Mouse (Mus musculus) mesoderm, embryonic 11.5 days (tissue): ENCODE measurements around the gene Mapk1ip1.

ENCODE experiments used
- DNase-seq: peaks from one replicate; pipeline ENCODE4 v3.0.0-alpha.2; 2012; ENCODE audit warnings: low read depth, low spot score

Gene Mapk1ip1

GRCm38 (mm10) chr7:138845544-138846391, at the start of gene Mapk1ip1, which contains the start of gene Ppp2r2d:
Gene Mapk1ip1 (minus strand): TSS chr7:138846273.
Gene Ppp2r2d (plus strand): TSS chr7:138846079.
- peak; percentile 98 for DNase-seq

GRCm38 (mm10) chr7:138885365-138886289, 39.6 kb upstream of the Mapk1ip1 start:
- no peak for DNase-seq

GRCm38 (mm10) chr7:138883724-138884123, 37.7 kb upstream of the Mapk1ip1 start:
- DNase-seq: no peak

GRCm38 (mm10) chr7:138875031-138875430, 29.0 kb upstream of the Mapk1ip1 start:
- DNase-seq: no peak

DNA sequence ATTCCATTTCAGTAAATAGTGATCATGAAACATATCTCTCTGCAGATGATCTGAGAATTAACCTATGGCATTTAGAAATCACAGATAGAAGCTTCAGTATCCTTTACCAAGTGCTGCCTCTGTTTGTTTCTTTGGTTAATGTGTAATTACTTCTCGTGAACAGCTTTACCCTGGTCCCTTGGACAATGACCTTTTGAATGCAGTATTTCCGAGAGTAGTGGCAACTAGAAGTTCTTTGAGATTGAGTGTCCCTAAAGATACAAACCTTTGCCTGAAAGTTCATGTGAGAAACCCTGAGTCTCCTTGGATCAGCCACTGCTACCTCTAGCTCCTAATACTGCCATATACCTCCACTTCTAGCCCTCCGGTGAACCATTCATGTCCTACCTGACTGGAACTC, 26.9 kb upstream of the Mapk1ip1 start:
- no peak for DNase-seq

DNA sequence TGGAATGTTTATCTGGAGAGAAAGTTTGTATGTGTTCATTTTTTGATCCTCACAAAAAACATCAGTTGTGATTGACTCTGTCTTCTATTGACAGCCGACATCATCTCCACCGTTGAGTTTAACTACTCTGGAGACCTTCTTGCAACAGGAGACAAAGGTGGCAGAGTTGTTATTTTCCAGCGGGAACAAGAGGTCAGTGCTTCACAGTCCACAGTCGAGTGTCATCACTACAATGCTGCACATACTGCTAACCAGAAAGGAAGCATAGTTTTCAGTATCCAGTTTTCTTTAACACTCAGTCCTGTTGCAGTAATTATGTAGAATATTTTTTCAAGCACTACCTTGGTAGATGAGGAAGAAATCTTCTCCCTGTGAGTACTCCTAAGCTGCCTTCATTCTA, 22.2 kb upstream of the Mapk1ip1 start:
- no peak for DNase-seq

- DNase-seq: peak; percentile 9
Measured at GRCm38 (mm10) chr7:138867286-138867685, 21.2 kb upstream of the Mapk1ip1 start.

- DNase-seq: no peak
Measured at GRCm38 (mm10) chr7:138864776-138865175, 18.7 kb upstream of the Mapk1ip1 start.

DNA sequence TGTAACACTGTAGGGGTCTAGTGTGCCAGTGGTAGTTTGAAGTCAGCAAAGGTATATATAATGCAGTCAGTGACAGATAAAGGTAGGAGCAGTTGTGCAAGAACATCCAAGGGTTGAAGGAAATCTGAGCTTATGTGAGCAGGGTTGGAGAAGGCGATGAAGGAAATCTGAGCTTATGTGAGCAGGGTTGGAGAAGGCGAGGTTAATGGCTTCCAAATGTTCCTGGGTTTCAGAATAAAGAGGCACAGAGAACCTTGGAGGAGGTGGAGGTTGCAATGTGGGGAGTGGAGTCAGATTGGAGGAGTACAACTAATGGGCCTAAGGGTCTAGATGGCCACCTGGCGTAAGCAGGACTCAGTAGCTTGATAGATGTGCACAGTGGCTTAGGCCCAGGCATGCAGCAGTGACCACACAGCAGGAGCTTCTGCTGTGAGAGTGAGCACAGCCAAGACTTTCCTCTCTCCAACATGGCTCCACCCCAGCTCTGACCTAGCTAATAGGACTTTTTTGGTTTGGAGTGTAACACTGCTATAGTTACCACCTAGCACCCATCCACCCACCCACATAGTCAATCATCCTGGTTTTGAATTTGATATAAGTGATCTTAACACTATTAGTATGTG, 18.0 kb upstream of the Mapk1ip1 start:
- peak; percentile 28 for DNase-seq

- no peak for DNase-seq
Measured at GRCm38 (mm10) chr7:138856670-138857069, 10.6 kb upstream of the Mapk1ip1 start.

- no peak for DNase-seq
Measured at GRCm38 (mm10) chr7:138854201-138854600, 8.1 kb upstream of the Mapk1ip1 start.

DNA sequence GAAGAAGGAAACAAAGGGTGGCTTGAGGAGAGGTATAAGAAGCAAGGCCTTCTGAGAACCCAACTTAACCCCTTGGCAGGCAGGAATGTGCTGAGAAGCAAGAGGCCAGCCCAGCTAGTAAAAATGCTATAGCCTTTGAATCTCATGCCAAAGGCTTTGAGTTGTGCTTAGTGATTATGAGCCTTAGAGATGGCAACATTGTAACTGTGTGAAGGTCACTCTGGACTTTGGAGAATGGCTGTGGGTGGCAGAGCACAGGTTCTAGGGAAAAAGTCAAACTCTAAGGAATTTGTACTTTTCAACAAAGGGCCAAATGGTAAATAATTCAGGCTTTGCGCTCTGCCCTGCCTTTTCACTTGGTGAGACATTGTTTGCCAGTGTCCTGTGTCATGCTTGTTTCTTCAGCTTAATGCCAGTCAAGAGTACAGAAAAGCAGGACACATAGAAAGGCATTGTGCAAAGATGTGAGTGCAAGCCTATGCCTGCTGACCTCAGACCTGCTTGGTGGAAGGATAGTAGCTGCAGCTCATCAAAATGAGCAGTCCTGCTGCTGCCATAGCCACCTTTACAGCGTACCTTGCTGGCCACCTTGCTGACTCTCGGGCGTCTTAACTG, 7.5 kb upstream of the Mapk1ip1 start:
- DNase-seq: no peak

- DNase-seq: no peak
Measured at GRCm38 (mm10) chr7:138850083-138850482, 4.0 kb upstream of the Mapk1ip1 start.

- DNase-seq: no peak
Measured at GRCm38 (mm10) chr7:138848028-138848920, 2.2 kb upstream of the Mapk1ip1 start.

DNA sequence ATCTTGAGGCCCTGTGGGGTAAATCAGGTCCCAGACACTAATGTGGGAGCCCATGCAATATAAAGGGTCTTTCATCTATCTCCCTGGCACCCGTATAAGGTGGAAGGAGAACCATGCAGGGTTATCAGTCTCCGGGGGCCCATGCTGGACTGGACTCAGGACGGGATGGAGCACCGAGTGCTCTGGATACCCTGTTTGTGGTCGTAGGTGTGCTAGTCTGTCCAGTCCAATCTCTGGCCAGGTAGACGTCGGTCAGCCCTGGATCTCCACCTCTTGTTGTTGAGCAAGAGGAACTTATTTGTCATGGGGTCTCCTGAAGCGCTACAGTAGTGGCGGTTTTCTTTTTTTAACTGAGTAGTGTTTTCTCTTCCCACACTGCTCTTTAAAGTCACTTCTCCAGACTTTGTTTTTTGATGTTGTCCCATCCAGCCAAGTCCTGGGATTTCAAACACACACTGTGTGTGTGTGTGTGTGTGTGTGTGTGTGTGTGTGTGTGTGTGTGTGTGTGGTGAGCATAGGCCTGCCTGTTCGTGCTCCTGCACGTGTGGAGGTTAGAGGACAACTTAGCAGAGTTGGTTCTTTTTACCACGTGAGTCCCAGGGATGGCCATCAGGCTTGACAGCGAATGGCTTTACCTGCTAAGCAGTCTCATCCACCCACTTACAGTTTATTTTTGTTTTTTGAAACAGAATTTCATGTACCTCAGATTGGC, 1.4 kb upstream of the Mapk1ip1 start:
- no peak for DNase-seq

DNA sequence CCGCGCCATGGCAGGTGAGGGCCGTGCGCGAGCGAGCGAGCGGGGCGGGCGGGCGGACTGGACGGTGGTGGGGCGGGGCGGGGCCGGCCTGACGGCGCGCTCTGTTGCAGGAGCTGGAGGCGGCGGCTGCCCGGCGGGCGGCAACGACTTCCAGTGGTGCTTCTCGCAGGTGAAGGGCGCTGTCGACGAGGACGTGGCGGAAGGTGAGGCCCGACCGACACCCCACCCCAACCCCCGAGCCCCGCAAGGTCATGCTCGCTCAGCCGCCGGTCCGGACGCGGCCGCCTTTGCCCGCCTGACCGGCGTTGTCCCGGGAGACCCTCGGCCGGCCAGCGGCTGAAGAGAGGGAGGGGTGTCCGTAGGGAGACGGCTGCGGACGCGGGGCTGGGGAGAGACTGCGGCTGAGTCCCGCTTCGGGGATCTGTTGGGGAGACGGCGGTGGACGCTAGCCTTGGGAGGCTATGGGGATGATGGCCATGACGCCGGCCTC, 474 bp upstream of the Mapk1ip1 start:
- no peak for DNase-seq

DNA sequence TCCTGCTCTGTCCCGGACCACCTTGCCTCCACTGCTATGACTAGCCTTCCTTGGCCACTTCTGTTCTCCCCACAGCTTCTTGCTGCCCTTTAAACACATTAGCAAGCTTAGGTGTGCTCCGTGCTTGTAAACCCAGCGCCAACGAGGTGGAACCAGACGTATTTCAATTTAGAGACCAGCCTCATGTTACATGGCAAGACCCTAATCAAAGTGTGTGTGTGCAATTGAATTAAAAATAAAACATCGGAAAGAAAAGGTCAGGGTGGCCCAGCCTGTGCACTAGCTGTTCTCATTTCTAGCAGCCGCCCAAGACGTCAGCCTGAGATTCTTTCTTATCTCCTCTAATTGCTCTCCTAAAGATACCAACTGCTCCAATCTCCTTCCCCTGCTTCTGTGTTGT, 962 bp downstream of the Mapk1ip1 start:
- no peak for DNase-seq

GRCm38 (mm10) chr7:138843421-138843820, 2.7 kb downstream of the Mapk1ip1 start:
- DNase-seq: no peak

- peak; percentile 64 for DNase-seq
Measured at GRCm38 (mm10) chr7:138841436-138842151, 4.5 kb downstream of the Mapk1ip1 start.
